Mouse (Mus musculus): ENCODE data around the gene Hist1h4j.
A peak's percentile ranks its signal among the peaks of the same experiment; 100 is the strongest.
"Not testable (repeated sequence)": the region's sequence is repeated elsewhere in the genome, so short reads cannot be mapped to it uniquely, and the experiment has no call there.

Hist1h4j gene

GRCm38 (mm10) chr13:21734906-21735767, at the start of gene Hist1h4j:
Gene Hist1h4j (plus strand): TSS chr13:21735064.
- not testable (repeated sequence) for DNase-seq

- no peak for DNase-seq
Measured at GRCm38 (mm10) chr13:21697811-21698210, 37.1 kb upstream of the Hist1h4j start, which contains the start of gene Olfr1359. Gene Olfr1359 (plus strand): TSS chr13:21698111.

- DNase-seq = no peak
Measured at GRCm38 (mm10) chr13:21706669-21707068, 28.2 kb upstream of the Hist1h4j start.

GRCm38 (mm10) chr13:21710031-21710711, 24.7 kb upstream of the Hist1h4j start:
- DNase-seq = peak; percentile 73 to 87

GRCm38 (mm10) chr13:21710821-21711525, 23.9 kb upstream of the Hist1h4j start:
- DNase-seq = peak; percentile 60 to 80

- DNase-seq = no peak
Measured at GRCm38 (mm10) chr13:21711698-21712097, 23.2 kb upstream of the Hist1h4j start.

- DNase-seq = peak; percentile 37 to 66
Measured at GRCm38 (mm10) chr13:21714725-21715124, 20.1 kb upstream of the Hist1h4j start.

- DNase-seq = no peak
Measured at GRCm38 (mm10) chr13:21715131-21715863, 19.6 kb upstream of the Hist1h4j start.

GRCm38 (mm10) chr13:21715864-21716539, 18.9 kb upstream of the Hist1h4j start, which contains the start of the genes Hist1h2bl and Hist1h2ai:
Gene Hist1h2bl (minus strand): TSS chr13:21716143.
Gene Hist1h2ai (plus strand): TSS chr13:21716422.
- peak; percentile 54 to 71 for DNase-seq

GRCm38 (mm10) chr13:21716540-21717391, 18.1 kb upstream of the Hist1h4j start:
- not testable (repeated sequence) for DNase-seq

GRCm38 (mm10) chr13:21717397-21718357, 17.2 kb upstream of the Hist1h4j start, which contains the start of gene Hist1h3h:
Gene Hist1h3h (plus strand): TSS chr13:21717659.
- DNase-seq = peak; percentile 41 to 46

GRCm38 (mm10) chr13:21718381-21719080, 16.3 kb upstream of the Hist1h4j start:
- no peak for DNase-seq

GRCm38 (mm10) chr13:21721107-21721756, 13.6 kb upstream of the Hist1h4j start:
- DNase-seq = not testable (repeated sequence)

- DNase-seq = peak; percentile 11 to 52
Measured at GRCm38 (mm10) chr13:21721757-21722372, 13.0 kb upstream of the Hist1h4j start, which contains the start of gene Hist1h2bm. Gene Hist1h2bm (plus strand): TSS chr13:21722044.

- no peak for DNase-seq
Measured at GRCm38 (mm10) chr13:21722373-21722925, 12.4 kb upstream of the Hist1h4j start.

GRCm38 (mm10) chr13:21722993-21723836, 11.6 kb upstream of the Hist1h4j start:
- DNase-seq = no peak
